Mouse (Mus musculus): ENCODE measurements around the gene Kcne3. TPM values are rescaled to one million over a fixed set of nuclear protein-coding genes. Genes with fewer than 3 reads are reported as not detected.
A peak's percentile ranks its signal among the peaks of the same experiment; 100 is the strongest.

The Kcne3 gene
- total RNA-seq, 2 experiments from 2014 or later: 1.8 to 3.8 TPM

- DNase-seq: no peak
Observed at GRCm38 (mm10) chr7:100182388-100182787, 6.1 kb downstream of the Kcne3 start.

GRCm38 (mm10) chr7:100187601-100188000 is 11.3 kb downstream of the Kcne3 start:
- DNase-seq: peak; percentile 70

- no peak for DNase-seq
Observed at GRCm38 (mm10) chr7:100190167-100190566, 13.9 kb downstream of the Kcne3 start.

GRCm38 (mm10) chr7:100190778-100191177 is 14.5 kb downstream of the Kcne3 start:
- peak; percentile 77 for DNase-seq

GRCm38 (mm10) chr7:100201191-100201590 is 24.9 kb downstream of the Kcne3 start:
- DNase-seq: no peak

- DNase-seq: no peak
Observed at GRCm38 (mm10) chr7:100203616-100204015, 27.3 kb downstream of the Kcne3 start.

GRCm38 (mm10) chr7:100204871-100205270 is 28.6 kb downstream of the Kcne3 start:
- DNase-seq: no peak

GRCm38 (mm10) chr7:100206144-100206543 is 29.8 kb downstream of the Kcne3 start:
- no peak for DNase-seq

GRCm38 (mm10) chr7:100207886-100208285 is 31.6 kb downstream of the Kcne3 start:
- no peak for DNase-seq

- DNase-seq: no peak
Observed at GRCm38 (mm10) chr7:100214310-100214709, 38.0 kb downstream of the Kcne3 start.

GRCm38 (mm10) chr7:100215116-100215732 is 38.9 kb downstream of the Kcne3 start:
- DNase-seq: no peak

GRCm38 (mm10) chr7:100215976-100216375 is 39.7 kb downstream of the Kcne3 start:
- no peak for DNase-seq

GRCm38 (mm10) chr7:100216601-100217565 is 40.6 kb downstream of the Kcne3 start:
- no peak for DNase-seq

GRCm38 (mm10) chr7:100227158-100227875 is 51.0 kb downstream of the Kcne3 start, which contains the start of gene Pgm2l1:
Pgm2l1 (plus strand) TSS chr7:100227394.
- DNase-seq: peak; percentile 95

- peak; percentile 20 for DNase-seq
Observed at GRCm38 (mm10) chr7:100227896-100228525, 51.7 kb downstream of the Kcne3 start.

GRCm38 (mm10) chr7:100228957-100229356 is 52.7 kb downstream of the Kcne3 start:
- DNase-seq: no peak

- no peak for DNase-seq
Observed at GRCm38 (mm10) chr7:100230646-100231045, 54.3 kb downstream of the Kcne3 start.

- DNase-seq: no peak
Observed at GRCm38 (mm10) chr7:100231661-100232060, 55.4 kb downstream of the Kcne3 start.

- no peak for DNase-seq
Observed at GRCm38 (mm10) chr7:100233681-100234080, 57.4 kb downstream of the Kcne3 start.
